Mouse (Mus musculus): ENCODE data around the gene Msantd1. TPM values are rescaled to one million over a fixed set of nuclear protein-coding genes. Genes with fewer than 3 reads are reported as not detected.
"Not testable (repeated sequence)": the region's sequence is repeated elsewhere in the genome, so short reads cannot be mapped to it uniquely, and the experiment has no call there.

Msantd1 gene
- polyA plus RNA-seq (2015; fragmentation: Nextera tagmentation; extraction: Ambion mirVana) = 0.30 and 0.69 TPM in 2 replicates

DNA sequence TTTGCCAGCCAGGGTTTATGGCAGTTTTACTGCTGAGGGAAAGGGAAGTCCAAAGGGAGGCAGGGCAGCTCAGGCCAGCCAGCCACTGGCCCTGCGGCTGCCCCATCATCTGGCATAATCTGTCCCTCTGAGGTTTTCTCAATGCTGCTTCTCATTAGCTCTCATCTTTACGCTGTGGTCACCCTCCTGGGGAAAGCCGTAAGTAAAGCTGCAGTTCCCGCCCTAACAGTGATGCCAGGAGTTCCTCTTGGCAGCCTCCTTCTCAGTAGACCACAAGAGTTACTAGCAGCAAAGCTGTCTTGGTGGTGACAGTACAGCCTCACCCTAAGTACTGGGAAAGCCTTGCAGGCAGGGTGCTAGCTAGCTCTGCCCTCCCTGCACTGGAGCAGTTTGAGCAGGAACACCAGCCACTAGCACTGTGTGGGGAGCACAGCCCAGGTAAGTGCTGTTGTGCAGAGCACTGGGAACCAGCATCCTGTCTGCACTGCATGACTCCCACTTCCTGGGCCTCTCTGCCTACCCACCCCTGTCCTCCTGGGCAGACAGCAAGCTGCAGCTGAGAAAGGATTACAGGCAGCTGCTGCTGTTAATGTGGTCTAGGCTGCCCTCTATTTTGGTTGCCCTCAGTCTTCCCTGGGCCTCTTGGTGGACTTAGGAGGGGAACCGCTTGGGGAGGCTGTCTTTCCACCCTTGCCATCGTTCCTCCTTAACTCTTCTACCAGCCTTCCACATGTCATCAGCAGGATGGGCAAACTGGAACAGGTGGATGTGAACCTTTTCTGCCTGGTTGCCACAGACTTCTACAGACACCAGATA lies at the start of gene Msantd1:
Gene Msantd1, plus strand, starts transcription at position 103 of the 816 bp plus-strand sequence.
- WGBS = 69% methylated on average over 6 of the region's 6 CpGs
- H3K9ac ChIP-seq (ENCODE audit: low read length) = no peak within 1 kb of the TSS

DNA sequence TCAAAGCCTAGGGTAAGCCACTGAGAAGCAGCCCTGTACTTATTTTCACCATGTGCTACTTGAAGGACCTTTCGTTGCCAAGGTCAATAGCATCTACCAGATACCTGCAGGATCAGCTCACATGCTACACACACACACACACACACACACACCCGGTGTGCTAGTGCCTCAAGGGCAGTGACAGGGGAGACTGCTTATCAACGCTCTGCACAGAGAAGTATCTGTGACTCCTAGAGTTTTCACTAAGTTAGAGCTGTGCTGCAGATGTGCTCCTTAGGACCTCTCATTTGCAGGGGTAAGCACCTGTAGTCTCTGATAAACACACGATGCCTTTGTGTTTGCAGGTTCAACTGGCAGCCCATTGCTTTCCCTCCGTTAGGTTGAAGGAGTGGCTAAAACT lies 42.4 kb upstream of the Msantd1 start:
- no peak overlapping the region for H3K4me2 ChIP-seq (ENCODE audit: low read depth, low read length)
- H3K4me1 ChIP-seq (ENCODE audit: control insufficient read depth, insufficient read depth, low read length) = no peaks in the 10 kb centered on the region
- ATAC-seq (replicated peaks; ENCODE audit: extremely low read depth, insufficient read depth, low FRiP score) = no peak
- H3K27me3 ChIP-seq (ENCODE audit: control insufficient read depth, insufficient read depth, low read length) = no peaks in the 10 kb centered on the region
- H3K4me3 ChIP-seq (ENCODE audit: low read length) = no peak overlapping the region
- H3K9me3 ChIP-seq (replicated peaks; ENCODE audit: control insufficient read depth, low read length) = no peaks in the 10 kb centered on the region
- no peak overlapping the region for H3K27ac ChIP-seq (ENCODE audit: low read length)
- peaks cover 23% of the 10 kb centered on the region for H3K36me3 ChIP-seq (ENCODE audit: control insufficient read depth, insufficient read depth)
- no peak overlapping the region for H3K9ac ChIP-seq (ENCODE audit: low read length)
- WGBS = 74% methylated on average over 5 of the region's 5 CpGs

More for the DNA sequence above, at the start of gene Msantd1:
- Histone ChIP-seq H3K4me1 (ENCODE audit: control insufficient read depth, insufficient read depth, low read length) (peaks cover 15% of the 10 kb centered on the region), H3K27me3 (ENCODE audit: control insufficient read depth, insufficient read depth, low read length) (no peaks in the 10 kb centered on the region), H3K4me2 (ENCODE audit: low read depth, low read length) (no peak within 1 kb of the TSS), H3K27ac (ENCODE audit: low read length) (peak within 1 kb of the TSS; percentile 29), H3K9me3 (replicated peaks; ENCODE audit: control insufficient read depth, low read length) (no peaks in the 10 kb centered on the region), H3K4me3 (ENCODE audit: low read length) (no peak within 1 kb of the TSS), H3K36me3 (ENCODE audit: control insufficient read depth, insufficient read depth) (peaks cover 32% of the 10 kb centered on the region)
- ATAC-seq (replicated peaks; ENCODE audit: extremely low read depth, insufficient read depth, low FRiP score) = peak; percentile 50; the same call in 1 of the 2 replicates

DNA sequence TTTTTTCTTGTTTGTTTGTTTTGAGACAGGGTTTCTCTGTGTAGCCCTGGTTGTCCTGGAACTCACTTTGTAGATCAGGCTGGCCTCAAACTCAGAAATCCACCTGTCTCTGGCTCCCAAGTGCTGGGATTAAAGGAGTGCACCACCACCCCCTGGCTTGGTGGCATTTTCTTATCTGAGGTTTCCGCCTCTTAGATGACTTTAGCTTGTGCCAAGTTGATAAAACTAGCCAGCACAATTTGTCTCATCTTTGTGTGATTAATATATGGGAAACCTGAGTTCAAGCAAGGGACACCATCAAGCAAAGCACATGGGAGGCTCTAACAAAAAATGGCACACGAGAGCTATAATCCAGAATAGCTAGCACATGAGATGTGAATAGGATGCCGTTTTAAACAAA lies 27.5 kb upstream of the Msantd1 start:
- ATAC-seq (replicated peaks; ENCODE audit: extremely low read depth, insufficient read depth, low FRiP score); H3K27ac ChIP-seq (ENCODE audit: low read length); H3K4me3 ChIP-seq (ENCODE audit: low read length); H3K4me2 ChIP-seq (ENCODE audit: low read depth, low read length); H3K9ac ChIP-seq (ENCODE audit: low read length); H3K4me1 ChIP-seq (ENCODE audit: control insufficient read depth, insufficient read depth, low read length); H3K27me3 ChIP-seq (ENCODE audit: control insufficient read depth, insufficient read depth, low read length); H3K9me3 ChIP-seq (replicated peaks; ENCODE audit: control insufficient read depth, low read length): not testable (repeated sequence)
- 82% methylated on average over 3 of the region's 3 CpGs for WGBS
- peaks cover 41% of the 10 kb centered on the region for H3K36me3 ChIP-seq (ENCODE audit: control insufficient read depth, insufficient read depth)

DNA sequence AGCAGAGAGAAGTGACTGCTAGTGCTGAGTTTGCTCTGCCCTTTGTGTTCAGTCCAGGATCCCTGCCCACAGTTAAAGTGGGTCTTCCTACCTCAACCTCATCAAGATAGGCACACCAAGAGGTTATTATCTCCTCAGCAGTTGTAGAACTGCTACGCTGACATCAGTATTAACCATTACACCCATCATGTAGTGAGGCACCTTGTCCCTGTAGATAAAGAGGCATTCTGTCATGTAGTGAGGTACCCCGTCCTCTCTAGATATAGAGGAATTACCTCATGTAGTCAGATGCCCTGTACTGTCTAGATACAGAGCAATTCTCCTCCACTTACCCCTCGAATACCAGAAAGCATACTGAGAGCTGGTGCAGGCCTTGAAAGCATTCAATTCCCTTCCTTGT lies 26.8 kb upstream of the Msantd1 start:
- Histone ChIP-seq H3K4me3 (ENCODE audit: low read length) (no peak overlapping the region), H3K36me3 (ENCODE audit: control insufficient read depth, insufficient read depth) (peaks cover 41% of the 10 kb centered on the region), H3K9me3 (replicated peaks; ENCODE audit: control insufficient read depth, low read length) (no peaks in the 10 kb centered on the region), H3K4me2 (ENCODE audit: low read depth, low read length) (no peak overlapping the region), H3K27me3 (ENCODE audit: control insufficient read depth, insufficient read depth, low read length) (no peaks in the 10 kb centered on the region), H3K4me1 (ENCODE audit: control insufficient read depth, insufficient read depth, low read length) (no peaks in the 10 kb centered on the region), H3K27ac (ENCODE audit: low read length) (no peak overlapping the region), H3K9ac (ENCODE audit: low read length) (no peak overlapping the region)
- ATAC-seq (replicated peaks; ENCODE audit: extremely low read depth, insufficient read depth, low FRiP score) = no peak
- 71% methylated on average over 3 of the region's 3 CpGs for WGBS

DNA sequence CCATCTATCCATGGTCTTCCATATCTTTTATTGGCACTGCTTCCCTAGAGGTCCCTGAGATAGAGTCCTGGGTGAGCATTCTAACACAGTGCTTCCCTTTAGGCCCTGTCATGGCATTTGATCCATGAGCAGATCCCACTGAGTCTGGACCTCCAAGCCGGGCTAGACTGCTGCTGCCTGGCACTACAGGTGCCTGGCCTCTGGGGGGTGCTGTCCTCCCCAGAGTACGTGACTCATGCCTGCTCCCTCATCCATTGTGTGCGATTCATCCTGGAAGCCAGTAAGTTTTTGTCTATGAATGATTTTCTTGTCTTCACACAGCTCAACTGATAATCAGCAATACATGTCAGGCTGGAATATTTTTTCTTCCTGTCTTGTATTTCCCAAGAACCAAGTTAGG lies 22.6 kb upstream of the Msantd1 start:
- Histone ChIP-seq H3K36me3 (ENCODE audit: control insufficient read depth, insufficient read depth) (peaks cover 36% of the 10 kb centered on the region), H3K4me3 (ENCODE audit: low read length) (no peak overlapping the region), H3K4me2 (ENCODE audit: low read depth, low read length) (no peak overlapping the region), H3K27ac (ENCODE audit: low read length) (no peak overlapping the region), H3K4me1 (ENCODE audit: control insufficient read depth, insufficient read depth, low read length) (no peaks in the 10 kb centered on the region), H3K9ac (ENCODE audit: low read length) (no peak overlapping the region), H3K9me3 (replicated peaks; ENCODE audit: control insufficient read depth, low read length) (no peaks in the 10 kb centered on the region), H3K27me3 (ENCODE audit: control insufficient read depth, insufficient read depth, low read length) (no peaks in the 10 kb centered on the region)
- no peak for ATAC-seq (replicated peaks; ENCODE audit: extremely low read depth, insufficient read depth, low FRiP score)
- WGBS = 84% methylated on average over 3 of the region's 3 CpGs

DNA sequence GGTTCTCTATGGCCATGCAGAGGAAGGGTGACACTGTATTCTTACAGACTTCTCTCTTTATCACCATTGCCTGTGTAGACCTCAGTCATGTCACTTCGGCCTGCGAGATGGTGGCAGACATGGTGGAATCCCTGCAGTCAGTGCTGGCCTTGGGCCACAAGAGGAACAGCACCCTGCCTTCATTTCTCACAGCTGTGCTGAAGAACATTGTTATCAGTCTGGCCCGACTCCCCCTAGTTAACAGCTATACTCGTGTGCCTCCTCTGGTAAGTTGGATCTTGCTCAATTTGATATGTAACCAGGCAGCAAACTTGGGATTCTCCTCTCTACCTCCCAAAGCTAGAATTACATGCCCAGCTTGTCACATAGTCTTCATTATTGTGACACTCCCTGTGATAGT lies 18.6 kb upstream of the Msantd1 start:
- Histone ChIP-seq H3K4me1 (ENCODE audit: control insufficient read depth, insufficient read depth, low read length) (0 out of 2 replicates have a peak, but pooled peaks cover 5% of the 10 kb centered on the region), H3K36me3 (ENCODE audit: control insufficient read depth, insufficient read depth) (peaks cover 34% of the 10 kb centered on the region), H3K4me3 (ENCODE audit: low read length) (no peak overlapping the region), H3K4me2 (ENCODE audit: low read depth, low read length) (no peak overlapping the region), H3K27ac (ENCODE audit: low read length) (no peak overlapping the region), H3K27me3 (ENCODE audit: control insufficient read depth, insufficient read depth, low read length) (no peaks in the 10 kb centered on the region), H3K9me3 (replicated peaks; ENCODE audit: control insufficient read depth, low read length) (no peaks in the 10 kb centered on the region), H3K9ac (ENCODE audit: low read length) (no peak overlapping the region)
- no peak for ATAC-seq (replicated peaks; ENCODE audit: extremely low read depth, insufficient read depth, low FRiP score)
- 62% methylated on average over 4 of the region's 4 CpGs for WGBS

DNA sequence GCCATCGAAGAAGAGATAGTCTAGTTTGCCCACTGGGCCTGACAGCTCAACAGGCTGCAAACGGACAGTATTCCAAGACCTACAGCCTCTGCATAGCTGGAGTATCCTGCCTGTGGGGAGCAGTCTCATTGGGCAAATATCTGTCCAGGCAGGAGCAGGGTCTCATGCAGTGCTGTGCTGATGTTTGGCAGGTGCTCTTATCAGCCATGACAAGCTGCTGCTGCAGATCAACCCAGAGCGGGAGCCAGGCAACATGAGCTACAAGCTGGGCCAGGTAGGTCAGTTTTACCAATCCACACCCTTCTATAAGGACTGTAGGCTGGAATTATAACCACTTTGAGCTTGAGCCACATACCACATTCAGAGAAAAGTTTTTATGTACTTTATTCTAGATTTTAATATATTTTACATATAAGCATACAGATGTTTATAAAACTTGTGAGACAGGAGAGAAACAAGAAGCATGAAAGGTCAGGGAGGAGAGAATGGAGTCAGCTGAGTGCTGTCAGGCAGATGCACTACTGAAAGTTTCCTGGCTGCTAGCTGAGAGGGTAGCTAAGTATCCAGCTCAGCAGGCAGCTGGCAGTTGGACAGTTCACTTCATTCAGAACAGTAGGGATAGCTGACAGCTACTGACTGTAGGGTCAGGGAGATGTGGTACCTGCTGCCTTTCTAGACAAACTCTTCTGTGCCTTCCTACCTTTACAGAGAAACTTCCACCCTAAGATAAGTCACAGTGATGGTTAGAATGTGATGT lies 10.9 kb upstream of the Msantd1 start:
- Histone ChIP-seq H3K36me3 (ENCODE audit: control insufficient read depth, insufficient read depth) (peaks cover 21% of the 10 kb centered on the region), H3K4me3 (ENCODE audit: low read length) (no peak overlapping the region), H3K4me2 (ENCODE audit: low read depth, low read length) (no peak overlapping the region)

DNA sequence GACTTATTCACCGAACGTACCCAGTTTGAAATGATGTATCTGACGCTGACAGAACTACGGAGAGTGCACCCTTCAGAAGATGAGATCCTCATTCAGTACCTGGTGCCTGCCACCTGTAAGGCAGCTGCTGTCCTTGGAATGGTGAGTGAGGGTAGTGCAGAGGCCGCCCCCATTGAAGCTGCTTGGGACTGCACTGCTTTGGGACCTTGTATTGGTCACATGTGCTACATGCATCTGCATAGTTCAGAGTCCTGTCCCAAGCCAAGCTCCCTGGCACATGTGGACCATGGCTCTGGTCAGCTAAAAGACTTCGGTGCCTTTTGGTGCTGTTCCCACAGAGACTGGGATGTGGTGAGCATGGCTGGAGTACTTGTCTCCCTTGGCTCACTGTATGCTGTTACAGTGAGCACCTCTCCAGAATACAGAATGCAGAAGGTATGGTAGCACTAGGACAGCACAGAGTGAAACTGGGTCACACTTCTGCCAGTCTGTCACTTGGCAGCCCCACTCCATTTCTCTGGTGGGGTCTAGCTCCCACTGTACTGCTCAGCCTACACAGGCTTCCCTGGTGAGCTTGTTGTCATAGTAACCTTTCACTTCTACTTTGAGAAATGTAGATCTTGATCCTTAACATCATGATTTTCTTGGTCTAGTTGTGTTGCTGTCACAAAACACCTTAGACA lies 7.9 kb upstream of the Msantd1 start:
- 91% methylated on average over 6 of the region's 6 CpGs for WGBS
- no peak overlapping the region for H3K27ac ChIP-seq (ENCODE audit: low read length)
- H3K9ac ChIP-seq (ENCODE audit: low read length) = no peak overlapping the region
- no peaks in the 10 kb centered on the region for H3K27me3 ChIP-seq (ENCODE audit: control insufficient read depth, insufficient read depth, low read length)
- no peak for ATAC-seq (replicated peaks; ENCODE audit: extremely low read depth, insufficient read depth, low FRiP score)
- H3K4me2 ChIP-seq (ENCODE audit: low read depth, low read length) = no peak overlapping the region
- H3K9me3 ChIP-seq (replicated peaks; ENCODE audit: control insufficient read depth, low read length) = no peaks in the 10 kb centered on the region
- H3K4me3 ChIP-seq (ENCODE audit: low read length) = no peak overlapping the region
- H3K36me3 ChIP-seq (ENCODE audit: control insufficient read depth, insufficient read depth) = peaks cover 26% of the 10 kb centered on the region
- H3K4me1 ChIP-seq (ENCODE audit: control insufficient read depth, insufficient read depth, low read length) = peaks cover 16% of the 10 kb centered on the region

More for the DNA sequence above, 10.9 kb upstream of the Msantd1 start:
- no peak for ATAC-seq (replicated peaks; ENCODE audit: extremely low read depth, insufficient read depth, low FRiP score)
- H3K4me1 ChIP-seq (ENCODE audit: control insufficient read depth, insufficient read depth, low read length) = peaks cover 15% of the 10 kb centered on the region
- 52% methylated on average over 3 of the region's 3 CpGs for WGBS
- H3K27me3 ChIP-seq (ENCODE audit: control insufficient read depth, insufficient read depth, low read length) = no peaks in the 10 kb centered on the region
- H3K27ac ChIP-seq (ENCODE audit: low read length) = no peak overlapping the region; the same call in 1 of the 2 replicates
- H3K9ac ChIP-seq (ENCODE audit: low read length) = no peak overlapping the region
- no peaks in the 10 kb centered on the region for H3K9me3 ChIP-seq (replicated peaks; ENCODE audit: control insufficient read depth, low read length)
